Mouse (Mus musculus) brain, adult 2 months (tissue): ENCODE data around the gene Acoxl.

ENCODE experiments used
- DNase-seq: peaks from one replicate; pipeline ENCODE4 v3.0.0; 2011; ENCODE audit warnings: low read depth, low spot score

The Acoxl gene

DNA sequence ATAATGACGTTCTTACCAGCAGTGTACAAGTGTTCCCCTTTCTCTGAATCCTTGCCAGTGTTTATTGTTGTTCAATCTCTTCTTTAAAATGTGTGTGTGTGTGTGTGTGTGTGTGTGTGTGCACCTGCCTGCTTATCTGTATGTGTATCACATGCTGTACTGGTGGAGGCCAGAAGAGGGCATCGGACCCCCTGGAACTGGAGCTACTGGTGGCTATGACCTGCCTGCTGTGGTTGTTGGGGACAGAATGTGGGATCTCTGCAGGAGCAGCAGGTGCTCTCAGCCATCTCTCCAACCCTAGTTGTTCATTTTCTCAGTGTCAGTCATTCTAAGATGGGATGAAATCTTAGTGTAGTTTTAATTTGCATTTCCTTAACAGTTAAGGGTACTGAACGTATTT lies 98.4 kb downstream of the Acoxl start:
- no peak for DNase-seq

DNA sequence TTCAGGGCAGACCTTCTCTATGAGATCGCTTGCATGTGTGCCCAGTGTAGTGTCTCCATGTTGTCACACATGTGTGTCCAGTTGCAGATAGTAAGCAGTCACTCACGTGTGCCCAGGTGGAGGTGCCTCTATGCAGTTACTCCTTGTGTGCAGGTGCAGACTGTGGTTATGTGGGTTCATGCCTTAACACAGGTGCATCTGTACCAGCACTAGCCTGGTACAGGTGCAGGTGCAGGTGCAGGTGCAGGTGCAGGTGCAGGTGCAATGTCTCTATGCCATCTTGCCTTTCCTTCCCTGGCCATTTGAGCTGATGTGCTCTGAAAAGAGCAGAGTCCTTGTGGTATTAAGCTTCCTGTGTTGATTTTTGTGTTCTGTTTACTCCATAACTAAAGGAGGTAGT lies 100.5 kb downstream of the Acoxl start:
- DNase-seq, result no peak

DNA sequence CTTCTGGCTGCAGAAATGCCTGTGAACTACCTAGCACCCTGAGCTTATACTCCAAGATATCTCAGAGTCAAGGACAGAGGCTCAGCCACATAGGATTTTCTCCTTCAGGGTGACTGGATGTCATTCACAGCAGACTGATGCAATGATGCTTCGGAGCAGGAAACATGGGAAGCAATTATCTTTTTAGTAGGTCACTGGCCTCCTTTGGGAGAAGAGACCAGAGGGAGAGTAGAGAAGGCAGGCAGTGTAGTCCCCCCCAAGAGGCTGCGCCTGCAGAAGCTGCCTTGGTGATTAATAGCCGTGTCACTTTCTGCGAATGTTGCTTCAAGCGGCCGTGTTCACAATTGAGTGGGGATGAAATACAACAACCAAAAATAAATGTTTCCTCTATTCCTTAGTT lies 121.9 kb downstream of the Acoxl start:
- DNase-seq, result peak; percentile 72

DNA sequence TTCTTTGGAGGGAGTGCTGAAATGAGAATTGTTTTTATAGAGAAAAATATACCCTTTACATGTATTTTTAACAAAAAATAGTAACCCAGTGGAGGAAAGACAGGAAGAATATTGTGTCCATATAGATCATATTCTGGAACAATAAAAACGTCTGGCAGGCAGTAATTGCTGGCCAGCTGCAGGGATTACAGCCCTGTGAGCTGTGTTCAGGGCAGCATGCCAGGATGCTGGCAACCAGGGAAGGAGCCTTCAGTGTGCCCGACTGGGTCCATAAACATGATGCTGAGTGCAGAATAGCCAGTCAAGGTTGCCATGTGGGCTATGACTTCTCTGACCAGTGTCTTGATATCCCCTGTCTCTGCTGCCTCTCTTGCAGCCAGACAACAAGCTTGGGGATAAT lies 122.5 kb downstream of the Acoxl start:
- peak; percentile 73 for DNase-seq

DNA sequence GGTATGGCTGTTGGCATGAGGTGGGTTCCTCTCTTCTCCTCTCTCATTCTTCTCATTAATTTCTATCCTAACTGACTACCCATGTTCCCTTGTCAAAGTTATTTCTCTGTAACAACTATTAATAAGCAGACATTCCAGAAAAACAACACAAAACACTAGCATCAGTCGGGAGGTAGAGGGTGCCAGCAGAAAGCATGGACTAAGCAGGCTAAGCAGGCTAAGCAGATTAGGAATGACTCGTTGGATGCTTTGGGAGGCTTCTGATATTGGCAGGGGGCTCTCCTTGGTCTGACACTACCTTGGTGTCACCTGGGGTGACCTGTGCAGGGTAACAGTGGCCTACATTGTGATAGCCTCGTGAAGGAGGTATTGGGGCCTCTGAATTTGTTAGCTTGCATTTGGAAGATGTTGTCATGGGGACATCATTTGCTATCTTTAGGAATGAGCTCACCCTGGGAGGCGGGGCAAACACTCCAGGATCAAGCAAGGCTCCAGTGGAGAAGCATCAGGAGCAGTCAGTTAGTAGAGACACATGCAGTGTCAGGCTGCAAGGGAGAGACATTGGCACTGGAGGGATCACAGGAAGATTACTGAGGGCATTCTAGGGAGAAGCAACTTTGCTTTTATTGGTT lies 123.2 kb downstream of the Acoxl start:
- peak; percentile 83 for DNase-seq

DNA sequence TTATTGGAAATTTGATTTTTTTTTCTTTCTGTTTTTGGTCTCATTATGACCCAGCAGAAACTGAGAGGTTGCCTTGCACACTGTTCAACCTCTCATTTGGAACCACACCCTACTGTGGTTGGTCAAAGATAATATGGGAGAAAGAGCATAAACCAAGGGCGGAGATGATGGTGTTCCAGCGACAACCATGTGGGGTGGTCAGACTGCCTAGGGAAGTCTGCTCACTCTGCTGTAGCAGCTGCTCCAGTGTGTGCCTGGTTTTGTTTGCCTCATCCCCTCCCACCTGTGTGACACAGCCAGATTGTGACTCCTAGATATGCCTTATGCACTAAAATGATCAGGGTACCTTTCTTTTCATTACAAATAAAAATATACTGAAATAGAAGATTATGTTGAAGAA lies 130.3 kb downstream of the Acoxl start:
- DNase-seq, result no peak

DNA sequence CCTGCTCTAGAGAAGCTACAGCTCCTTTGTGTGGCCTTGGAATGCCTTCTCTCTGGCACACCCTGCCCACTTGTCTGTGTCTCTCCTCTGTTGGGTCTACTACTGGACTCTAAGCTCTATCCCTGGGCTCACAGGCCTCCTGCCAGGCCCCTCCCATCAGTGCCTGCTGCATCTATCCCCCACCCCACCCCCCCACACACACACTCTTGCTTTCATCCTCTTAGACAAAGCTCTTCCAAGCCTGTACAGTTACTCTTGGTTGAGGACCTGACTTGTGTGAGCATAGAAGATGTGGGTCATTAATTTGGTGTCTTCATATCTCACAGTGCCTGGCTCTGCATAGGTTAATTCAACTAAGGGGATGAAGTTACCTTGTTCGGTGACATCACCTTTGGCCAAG lies 137.6 kb downstream of the Acoxl start:
- no peak for DNase-seq

DNA sequence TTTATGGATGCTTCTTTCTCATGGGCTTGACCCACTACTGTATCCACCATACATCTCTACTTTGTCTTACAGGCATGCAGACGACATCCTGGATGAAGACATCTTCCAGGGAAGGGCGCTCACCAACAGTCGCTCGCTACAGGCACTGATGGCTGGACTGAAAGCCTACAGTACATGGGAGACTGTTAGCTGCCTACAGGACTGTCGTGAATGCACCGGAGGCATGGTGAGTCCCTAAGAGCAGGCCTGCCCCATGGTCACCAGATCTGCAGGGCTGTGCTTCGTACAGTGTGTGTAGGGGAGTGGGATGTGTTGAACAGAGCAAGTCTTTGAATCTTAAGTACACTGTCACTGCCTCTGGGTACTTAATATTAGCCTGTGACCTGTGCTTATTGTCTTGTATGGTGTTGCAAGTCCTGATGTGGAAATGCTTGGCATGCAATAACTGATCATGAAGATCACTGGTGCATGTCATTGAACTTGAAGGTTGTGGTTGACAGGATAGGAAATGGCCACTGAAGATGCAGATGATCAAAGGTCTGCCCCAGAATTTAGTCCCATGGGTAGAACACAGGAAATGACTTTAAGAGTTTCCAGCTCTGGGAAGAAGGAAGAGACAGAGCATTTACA lies 140.0 kb downstream of the Acoxl start:
- no peak for DNase-seq

DNA sequence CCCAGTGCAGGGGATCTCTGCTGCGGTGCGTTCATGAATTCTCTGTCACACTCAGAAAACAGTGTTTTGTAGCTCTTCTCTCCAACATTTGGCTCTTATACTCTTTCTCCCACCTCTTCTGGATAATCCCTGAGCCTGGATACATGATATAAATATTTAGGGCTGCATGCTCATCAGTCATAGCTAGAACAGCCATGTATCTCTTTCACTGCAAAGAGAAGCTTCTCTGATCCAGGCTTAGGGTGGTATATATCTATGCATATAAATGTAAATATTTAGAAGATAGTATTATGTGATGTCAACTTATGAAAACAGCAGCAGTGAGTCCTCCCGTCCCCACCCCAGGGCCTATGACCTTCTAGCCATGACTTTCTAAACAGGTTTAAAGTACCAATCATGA lies 143.9 kb downstream of the Acoxl start:
- DNase-seq, result no peak

DNA sequence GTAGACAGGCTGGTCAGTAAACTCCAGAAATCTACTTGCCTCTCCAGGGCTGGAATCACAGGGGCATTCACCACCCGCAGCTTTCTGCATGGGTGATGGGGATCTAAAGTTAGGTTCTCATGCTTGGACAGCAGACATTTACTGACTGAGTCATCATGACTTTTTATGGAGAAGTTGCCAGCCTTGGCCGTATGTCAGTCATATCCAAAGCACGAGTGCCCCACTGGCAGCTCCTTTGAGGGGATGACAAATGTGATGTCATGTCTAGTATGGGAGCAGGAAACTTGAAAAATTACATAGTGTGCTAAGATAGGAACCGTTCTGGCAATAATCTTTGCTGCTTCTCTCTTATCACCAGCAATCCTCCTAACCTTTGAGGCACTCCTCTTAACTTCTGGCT lies 144.6 kb downstream of the Acoxl start:
- DNase-seq, result peak; percentile 12

DNA sequence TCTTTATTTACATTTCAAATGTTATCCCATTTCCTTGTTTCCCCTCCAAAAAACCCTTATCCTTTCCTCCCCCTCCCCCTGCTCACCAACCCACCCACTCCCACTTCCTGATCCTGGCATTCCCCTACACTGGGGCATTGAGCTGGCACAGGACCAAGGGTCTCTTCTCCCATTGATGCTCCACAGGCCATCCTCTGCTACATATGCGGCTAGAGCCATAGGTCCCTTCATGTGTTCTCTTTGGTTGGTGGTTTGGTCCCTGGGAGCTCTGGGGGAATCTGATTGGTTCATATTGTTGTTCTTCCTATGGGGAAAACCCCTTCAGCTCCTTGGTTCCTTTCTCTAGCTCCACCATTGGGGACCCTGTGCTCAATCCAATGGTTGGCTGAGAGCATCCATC lies 145.3 kb downstream of the Acoxl start:
- no peak for DNase-seq

DNA sequence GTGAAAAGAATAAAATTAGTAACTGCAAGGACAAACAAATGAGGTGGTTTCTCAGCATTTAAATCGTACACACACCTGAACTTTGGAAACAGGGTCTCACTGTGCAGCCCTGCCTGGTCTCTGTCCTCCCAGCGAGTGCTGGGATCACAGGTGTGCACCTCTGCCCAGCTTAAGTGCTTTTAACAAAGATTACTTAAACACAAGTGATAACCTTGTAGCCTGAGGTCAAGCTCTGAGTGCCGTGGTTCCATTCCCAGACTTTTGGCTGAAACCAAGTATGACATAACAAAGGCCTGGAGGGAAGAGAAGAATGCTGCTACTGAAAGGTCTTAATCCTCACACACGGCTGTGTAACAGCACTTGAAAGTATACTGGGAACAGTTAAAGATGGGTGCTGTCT lies 149.0 kb downstream of the Acoxl start:
- DNase-seq, result no peak

DNA sequence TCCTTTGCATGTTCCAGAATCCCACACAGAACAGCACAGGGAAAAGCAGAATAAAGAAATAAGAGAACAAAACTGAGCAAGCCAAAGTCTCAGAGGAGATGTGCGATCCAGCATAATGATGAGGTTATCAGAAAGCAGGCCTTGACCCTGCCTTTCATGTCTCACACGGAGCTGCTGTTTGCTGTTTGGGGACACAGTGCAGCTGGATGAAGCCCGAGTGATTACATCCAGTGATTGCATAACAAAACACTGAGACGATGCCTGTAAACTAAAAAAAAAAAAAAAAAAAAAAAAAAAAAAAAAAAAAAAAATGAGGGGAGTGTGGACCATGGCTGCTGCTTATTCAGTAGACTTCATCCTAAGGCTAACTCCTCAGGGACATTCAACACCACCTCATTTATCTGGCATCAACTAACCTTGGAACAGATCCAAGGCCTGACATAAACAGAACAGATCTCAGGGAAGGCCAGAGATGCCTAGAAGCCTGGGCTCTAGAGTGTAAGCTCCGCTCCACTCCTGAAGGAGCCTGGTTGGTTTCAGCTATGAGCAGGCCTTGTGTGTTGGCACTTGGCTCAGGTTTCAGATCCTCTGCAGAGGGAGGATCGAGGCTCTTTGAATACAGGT lies 152.3 kb downstream of the Acoxl start:
- DNase-seq, result peak; percentile 41

DNA sequence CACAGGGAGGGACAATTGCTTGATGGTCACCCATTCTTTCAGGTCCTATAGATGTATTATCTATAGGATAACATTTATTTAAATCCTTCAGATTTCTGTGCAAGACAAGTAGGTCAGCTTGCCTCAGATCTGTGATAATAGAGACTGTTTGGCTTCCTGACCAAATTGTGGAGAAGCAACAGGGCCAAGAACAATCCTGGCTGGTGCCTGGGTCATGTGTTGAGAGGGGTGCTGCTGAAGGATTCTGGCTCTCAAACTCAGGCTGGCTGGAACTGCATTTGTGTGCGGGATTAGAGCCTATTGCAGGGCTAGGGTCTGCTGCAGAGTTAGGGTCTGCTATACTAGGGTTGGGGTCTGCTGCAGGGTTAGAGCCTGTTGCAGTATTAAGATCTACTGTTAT lies 153.0 kb downstream of the Acoxl start:
- DNase-seq, result peak; percentile 6

DNA sequence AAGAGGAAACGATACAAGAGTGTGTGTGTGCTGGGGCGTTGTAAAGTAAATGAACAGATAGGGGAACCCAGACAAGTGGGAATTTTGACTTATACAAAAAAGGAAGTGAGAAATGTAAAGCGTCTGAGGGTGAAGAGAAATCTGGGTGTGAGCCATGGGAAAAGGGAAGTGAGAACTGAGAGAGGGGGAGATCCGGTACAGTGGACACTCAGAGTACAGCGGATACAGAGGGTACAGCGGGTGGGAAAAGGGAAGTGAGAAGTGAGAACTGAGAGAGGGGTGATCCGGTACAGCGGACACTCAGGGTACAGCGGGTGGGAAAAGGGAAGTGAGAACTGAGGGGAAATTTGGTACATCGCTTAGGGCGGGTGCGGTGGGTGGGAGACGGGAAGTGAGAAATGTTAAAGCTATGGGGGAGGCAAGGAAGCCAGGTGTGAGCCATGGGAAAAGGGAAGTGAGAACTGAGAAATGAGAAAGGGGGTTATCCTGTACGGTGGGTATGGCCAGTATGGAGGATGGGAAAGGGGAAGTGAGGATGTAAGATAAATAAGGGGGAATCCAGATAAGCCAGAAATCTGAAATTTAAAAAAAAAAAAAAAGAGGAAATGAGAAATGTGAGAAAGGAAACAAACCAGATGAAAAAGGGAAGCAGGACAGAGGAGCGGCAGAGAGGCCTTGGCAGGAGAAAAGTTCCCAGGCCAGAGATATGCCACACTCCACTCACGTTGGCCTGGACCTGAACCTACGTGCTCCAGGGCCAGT lies 170.2 kb downstream of the Acoxl start:
- DNase-seq, result no peak

DNA sequence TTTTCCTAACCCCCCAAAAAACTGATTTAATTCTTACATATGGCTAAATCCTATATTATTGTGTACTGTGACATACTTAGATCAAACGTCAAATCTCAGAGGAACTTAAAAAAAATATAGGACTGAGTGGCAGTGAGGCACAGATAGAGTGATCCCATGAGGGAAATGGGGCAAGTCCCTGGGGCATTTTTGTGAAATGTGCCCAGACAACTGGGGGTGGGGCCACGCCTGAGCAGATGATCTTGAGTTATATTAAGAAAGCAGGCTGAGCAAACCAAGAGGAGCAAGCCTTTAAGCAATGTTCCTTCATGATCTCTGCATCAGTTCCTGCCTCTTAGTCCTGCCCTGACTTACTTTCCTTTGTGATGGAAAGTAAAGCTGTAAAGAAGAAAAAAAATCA lies 175.9 kb downstream of the Acoxl start:
- DNase-seq, result no peak

DNA sequence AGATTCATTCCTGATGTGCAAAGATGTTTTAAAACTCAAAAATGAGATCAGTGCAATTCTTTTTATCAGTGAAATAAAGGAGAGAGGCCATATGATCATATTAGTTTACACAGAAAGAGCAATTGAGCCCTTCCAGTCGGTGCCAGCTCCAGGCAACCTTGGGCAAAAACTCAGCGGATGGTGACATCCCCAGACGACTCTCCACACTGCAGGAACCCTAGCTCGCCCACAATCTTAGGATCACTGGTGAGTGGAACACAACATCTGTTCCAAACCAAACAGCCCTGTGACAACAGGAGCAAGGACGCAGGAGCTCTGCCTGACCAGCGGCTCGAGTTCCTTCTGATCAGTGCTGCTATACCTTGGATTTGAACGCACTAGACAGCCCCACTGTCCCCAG lies 176.9 kb downstream of the Acoxl start:
- DNase-seq, result no peak

DNA sequence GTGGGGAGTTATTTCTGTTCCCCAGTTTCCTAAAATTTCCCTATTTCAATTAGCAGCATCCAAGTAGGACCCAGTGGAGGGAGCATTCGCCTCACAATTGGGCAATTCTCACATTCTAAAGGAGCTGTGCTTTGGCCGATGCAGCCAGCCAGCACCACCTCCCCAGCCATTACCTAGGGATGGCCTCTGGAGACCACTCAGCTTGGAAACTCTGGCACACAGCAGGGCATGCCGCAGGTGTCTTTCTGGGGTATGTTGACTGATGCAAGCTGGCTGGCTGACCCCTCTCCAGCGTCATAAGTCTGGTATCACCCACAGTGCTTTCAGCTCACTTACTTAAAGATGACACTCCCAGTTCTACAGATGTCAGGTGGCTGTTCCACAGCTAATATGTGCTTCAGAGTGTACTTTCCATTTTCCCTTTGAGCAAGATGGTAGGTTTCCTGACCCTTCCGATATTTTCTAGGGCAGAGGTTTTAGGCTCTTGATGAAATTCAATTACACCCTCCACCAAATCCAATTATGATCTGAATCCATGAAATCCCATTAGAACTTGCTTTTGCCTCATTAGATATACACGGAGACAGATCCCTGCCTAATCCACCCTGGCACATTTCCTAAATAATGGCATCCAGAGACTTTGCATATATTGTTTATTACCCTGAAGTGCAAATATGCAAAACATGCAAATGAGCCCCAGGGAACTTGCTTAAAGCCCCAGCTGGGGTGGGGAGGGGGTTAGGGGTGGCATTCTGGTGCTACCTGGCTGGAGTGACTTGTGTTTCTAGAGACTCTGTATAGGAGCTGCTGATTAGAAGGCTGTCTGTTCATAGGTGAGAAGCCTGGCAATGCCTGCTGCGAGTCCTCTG lies 181.6 kb downstream of the Acoxl start:
- DNase-seq, result no peak

DNA sequence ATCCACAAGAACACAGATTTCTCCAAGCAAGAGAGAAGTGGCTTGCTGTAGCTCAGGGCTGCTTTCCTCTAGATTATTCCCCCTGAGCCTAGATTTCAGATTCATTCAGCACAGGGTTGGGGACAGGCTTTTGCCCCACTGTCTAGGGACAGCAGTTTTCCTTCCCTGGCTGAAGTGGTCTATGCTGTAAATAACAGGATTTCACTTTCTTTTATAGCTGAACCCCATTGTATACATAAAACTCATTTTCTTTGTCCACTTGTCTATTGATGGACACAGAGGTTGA lies 182.2 kb downstream of the Acoxl start:
- DNase-seq, result no peak

DNA sequence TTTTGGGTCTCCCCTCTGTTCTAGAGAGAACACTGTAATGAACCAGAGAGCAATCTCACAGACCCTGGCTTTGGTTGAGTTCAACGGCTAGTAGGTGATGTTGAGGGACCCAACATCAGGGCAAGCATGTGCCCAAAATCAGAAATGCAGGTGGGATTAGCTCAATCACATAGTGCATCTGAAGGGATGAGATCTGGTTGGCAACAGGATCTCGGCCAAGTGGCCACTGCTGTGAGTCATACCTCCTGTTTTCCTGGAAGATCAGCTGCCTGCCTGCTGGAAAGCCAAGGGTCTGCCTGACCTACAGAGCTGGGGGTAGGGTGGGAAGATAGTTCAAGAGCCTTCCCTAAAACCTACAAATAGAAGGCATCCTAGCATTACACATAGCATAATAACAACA lies 185.2 kb downstream of the Acoxl start:
- DNase-seq, result no peak

DNA sequence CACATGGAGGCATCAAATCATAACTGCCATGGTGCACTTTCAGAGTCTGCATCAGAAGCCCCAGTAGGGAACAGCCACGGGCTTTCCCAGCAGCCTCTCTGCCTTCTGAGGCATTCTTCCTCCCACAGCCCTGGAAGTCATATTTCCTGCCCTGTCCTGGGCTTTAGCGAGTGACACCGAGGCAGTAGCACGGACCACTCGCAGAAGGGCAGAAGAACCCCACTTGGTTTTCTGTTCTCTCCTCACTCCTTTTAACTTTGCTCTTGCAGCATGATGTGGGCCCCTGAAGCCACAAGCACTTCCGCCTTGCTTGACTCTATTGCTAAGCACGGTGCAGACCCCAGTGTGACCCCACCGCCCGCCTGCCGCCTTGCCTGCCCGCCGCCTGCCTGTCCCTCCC lies 189.0 kb downstream of the Acoxl start:
- DNase-seq, result no peak

DNA sequence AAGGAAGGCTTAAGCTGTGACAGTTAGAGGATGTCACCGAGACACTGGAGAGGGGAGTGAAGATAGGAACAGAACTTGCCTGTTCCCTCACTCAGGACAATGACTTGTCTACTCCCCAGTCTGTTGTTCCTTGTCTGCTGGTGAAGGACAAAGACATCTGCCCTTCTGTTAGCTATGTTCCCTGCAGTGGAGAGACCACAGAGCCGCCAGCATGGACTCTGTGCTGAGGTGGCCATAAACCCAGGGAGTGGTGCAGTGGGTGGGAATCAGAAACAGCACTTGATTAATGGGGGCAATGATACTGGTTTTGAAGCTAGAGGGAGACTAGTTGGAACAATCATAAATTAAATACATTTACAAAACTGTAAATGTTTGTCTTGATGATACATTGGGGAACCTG lies 191.3 kb downstream of the Acoxl start:
- no peak for DNase-seq
